Mouse (Mus musculus) ES-Bruce4 (cell line): ENCODE results near the gene Caprin1.

Experiments
- CTCF ChIP-seq: IDR thresholded peaks from one replicate; pipeline ENCODE4 v1.8.1; 2011; ENCODE audit warnings: low read depth, low read length
- POLR2A ChIP-seq: IDR thresholded peaks from one replicate; pipeline ENCODE4 v1.8.1; 2011; ENCODE audit warnings: low read length; ENCODE audit not compliant: insufficient read depth

DNA sequence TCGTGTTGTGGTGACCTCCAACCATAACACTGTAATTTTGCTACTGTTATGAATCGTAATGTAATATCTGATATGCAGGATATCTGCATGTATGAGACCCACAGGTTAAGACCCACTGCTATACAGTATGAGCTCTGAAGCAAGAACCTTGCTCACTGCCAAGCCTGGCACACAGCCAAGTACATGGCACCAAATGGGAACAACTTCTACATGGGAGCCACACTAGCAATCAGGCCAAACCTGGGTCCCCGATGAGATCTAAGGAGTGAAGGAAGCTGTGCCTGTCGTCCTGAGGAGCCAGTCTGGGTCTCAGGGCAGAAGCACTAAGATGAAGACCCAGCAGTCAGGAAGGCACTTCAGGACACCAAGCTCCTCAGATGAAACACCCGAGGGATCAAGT is 52.0 kb downstream of the Caprin1 start:
- TF ChIP-seq CTCF (no peak), POLR2A (no peak)
